In the genomic region with DNA sequence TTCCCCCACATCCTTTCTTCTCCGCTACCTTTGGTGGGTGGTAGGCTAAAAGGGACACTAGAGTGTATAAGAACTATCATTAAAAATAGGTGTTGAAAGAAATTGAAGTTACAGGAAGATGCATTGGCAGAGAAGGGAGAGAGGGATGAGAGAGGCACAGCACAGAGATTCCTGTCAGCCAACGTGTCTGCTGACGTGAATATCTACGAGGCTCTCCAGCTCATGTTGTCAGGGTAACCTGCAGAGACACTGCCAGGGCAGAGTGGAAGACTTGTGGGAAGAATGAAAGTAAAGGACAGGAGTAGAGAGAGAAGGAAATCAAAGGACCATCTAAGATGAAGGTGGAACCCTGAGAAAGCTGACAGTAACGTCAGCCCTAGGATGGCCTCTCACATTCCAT, we compare ENCODE assay signal across 15 mouse cellular contexts.
"Had no signal": no experiment of that assay in that cellular context is flagged by ENCODE, and none has a peak within 500 bp of the region (broad histone marks: within the 10 kb centered on the region; RNA-seq: fewer than 3 reads in every experiment).

No protein-coding gene starts in this region.

- H3K4me3 ChIP-seq: neural tube, embryonic 15.5 days; stomach, embryonic 15.5 days had no signal

- H3K4me1 ChIP-seq: stomach, embryonic 15.5 days had no signal

- H3K27ac ChIP-seq: neural tube, embryonic 15.5 days; stomach, embryonic 15.5 days; stomach, postnatal 0 days had no signal

- H3K9me3 ChIP-seq: neural tube, embryonic 15.5 days; stomach, embryonic 15.5 days had no signal

- H3K36me3 ChIP-seq: neural tube, embryonic 15.5 days; stomach, embryonic 15.5 days had no signal

- DNase-seq: retina, postnatal 1 day; right cerebral cortex, adult 18-20 months; right cerebral cortex, postnatal 14 days; right cerebral cortex, postnatal 25 days; right cerebral cortex, postnatal 4 days; spleen, adult 18-20 months; thymus, adult 18-20 months; thymus, adult 2 months; thymus, postnatal 14 days; thymus, postnatal 25 days; thymus, postnatal 36 days; thymus, postnatal 4 days had no signal

- H3K27me3 ChIP-seq: neural tube, embryonic 15.5 days; stomach, embryonic 15.5 days had no signal

- H3K9ac ChIP-seq: neural tube, embryonic 15.5 days; stomach, embryonic 15.5 days had no signal

- H3K4me2 ChIP-seq: neural tube, embryonic 15.5 days; stomach, embryonic 15.5 days had no signal
